Mouse (Mus musculus): ENCODE measurements at regions not wholly inside any gene's neighbourhood (a gene's known extent, or its start where the extent isn't known, plus 50 kb on each side); places are given as distances from the start of the nearest gene placed in this dataset.
"Not testable (repeated sequence)": the region's sequence is repeated elsewhere in the genome, so short reads cannot be mapped to it uniquely, and the experiment has no call there.

DNA sequence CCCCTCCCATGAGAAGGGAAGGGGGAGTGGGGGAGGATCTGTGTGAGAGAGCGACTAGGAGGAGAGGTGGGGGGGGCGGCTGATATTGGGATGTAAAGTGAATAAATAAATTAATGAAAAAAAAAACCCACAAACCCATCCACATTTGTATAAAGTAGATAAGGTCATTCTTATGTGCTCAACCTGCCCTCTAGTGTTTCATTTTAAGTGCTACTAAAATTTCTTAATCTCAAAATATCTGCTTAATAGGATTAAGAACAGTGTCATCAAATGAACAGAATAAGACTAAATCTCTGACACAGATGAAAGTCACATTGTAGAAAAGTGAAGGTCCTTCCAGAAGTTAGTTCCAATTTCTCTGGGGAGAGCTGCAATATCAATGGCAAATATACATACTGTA lies 119.5 kb upstream of the Ube2e2 start:
- not testable (repeated sequence) for TF ChIP-seq POLR2A, CTCF (IDR thresholded peaks at IDR 0.05; ENCODE audit: insufficient read depth, low read depth, low read length)
